Mouse (Mus musculus): ENCODE data around the gene Ptprj.

GRCm38 (mm10) chr2:90568091-90568490 is 12.4 kb downstream of the Ptprj start:
- TF ChIP-seq CTCF (conservative IDR thresholded peaks at IDR 0.05; ENCODE audit: low read length) (no peak), NANOG (IDR thresholded peaks at IDR 0.05; ENCODE audit: borderline replicate concordance, low read length) (no peak)
